Mouse (Mus musculus) liver, embryonic 14.5 days (tissue): Measurements from ENCODE around the gene Adar. TPM values are rescaled to one million over a fixed set of nuclear protein-coding genes. Genes with fewer than 3 reads are reported as not detected.

Source experiments
- ATAC-seq: fragments of 200-750 bp; cut with Nextera tagmentation; 2 replicates; pipeline ENCODE4 v1.8.0; 2017; ENCODE audit warnings: moderate number of reproducible peaks, mild to moderate bottlenecking, moderate library complexity; ENCODE audit not compliant: insufficient read depth
- DNase-seq, 3 experiments: peaks; one replicate each; pipeline ENCODE4 v3.0.0-alpha.2; 2012 to 2013; ENCODE audit warnings: low read depth in 3 of 3, low spot score in 3 of 3
- H3K27ac ChIP-seq: fragments of 300-500 bp; sonication (generic); 2 replicates; pipeline ENCODE4 v1.5.1; 2014; ENCODE audit warnings: moderate library complexity, mild to moderate bottlenecking, control low read depth, inconsistent platforms
- H3K27me3 ChIP-seq: fragments of 300-500 bp; sonication (generic); 2 replicates; pipeline ENCODE4 v1.6.1; 2014; ENCODE audit warnings: mild to moderate bottlenecking, low read length, moderate library complexity; ENCODE audit not compliant: control insufficient read depth, insufficient read depth
- H3K36me3 ChIP-seq: fragments of 300-500 bp; sonication (generic); replicated peaks from 2 replicates; pipeline ENCODE4 v1.6.1; 2014; ENCODE audit warnings: low read depth; ENCODE audit not compliant: control insufficient read depth, insufficient read depth
- H3K4me1 ChIP-seq, 2 experiments: fragments of 200-500 bp in 1 of 2; fragments of 300-500 bp in 1 of 2; sonication (generic) in 1 of 2; replicated peaks; 2 replicates each; pipeline ENCODE4 v1.6.1; 2012 to 2014; ENCODE audit warnings: antibody characterized with exemption in 1 of 2, inconsistent platforms in 1 of 2, low read length in 1 of 2; ENCODE audit not compliant: control insufficient read depth in 2 of 2, insufficient read depth in 2 of 2
- H3K4me2 ChIP-seq: fragments of 300-500 bp; sonication (generic); 2 replicates; pipeline ENCODE4 v1.6.1; 2014; ENCODE audit warnings: low read depth, mild to moderate bottlenecking, control low read depth, moderate library complexity
- H3K4me3 ChIP-seq, 2 experiments: fragments of 200-500 bp in 1 of 2; fragments of 300-500 bp in 1 of 2; sonication (generic) in 1 of 2; 2 replicates each; pipeline ENCODE4 v1.5.1; 2012 to 2014; ENCODE audit warnings: low read depth in 2 of 2, low read length in 2 of 2, mild to moderate bottlenecking in 2 of 2, control low read depth in 1 of 2, inconsistent platforms in 1 of 2, moderate library complexity in 1 of 2; ENCODE audit not compliant: insufficient read depth in 1 of 2
- H3K9ac ChIP-seq: fragments of 300-500 bp; sonication (generic); replicated peaks from 2 replicates; pipeline ENCODE4 v1.6.1; 2014; ENCODE audit warnings: mild to moderate bottlenecking, control low read depth, moderate library complexity
- H3K9me3 ChIP-seq: fragments of 300-500 bp; sonication (generic); 2 replicates; pipeline ENCODE4 v1.6.1; 2016; ENCODE audit warnings: low read length, mixed read lengths; ENCODE audit not compliant: control insufficient read depth
- CTCF ChIP-seq: IDR thresholded peaks from 2 replicates; pipeline ENCODE4 v1.5.1; 2016; ENCODE audit warnings: antibody characterized with exemption, low read depth, control low read depth
- EP300 ChIP-seq: IDR thresholded peaks from 2 replicates; pipeline ENCODE4 v1.6.1; 2016; ENCODE audit warnings: antibody characterized with exemption, low read depth
- WGBS: fragments of 180-500 bp; shearing (Covaris S2); extraction: QIAGEN DNeasy Blood & Tissue Kit; methylation state at CpG from one replicate; pipeline ENCODE4 v1.1.7; 2014; ENCODE audit not compliant: insufficient replicate concordance; 5-methylcytosine and 5-hydroxymethylcytosine counted together
- polyA plus RNA-seq, 2 experiments: library from polyadenylated mRNA; depleted of rRNA in 1 of 2; stranded (reverse) in 1 of 2; unstranded in 1 of 2; fragments of >200 nt; fragmentation: Nextera tagmentation in 1 of 2; extraction: Ambion mirVana in 1 of 2; gene quantifications; 2 replicates each; pipeline versions ENCODE4 v1.2.1 to v1.2.3; 2012 to 2014

Adar gene
- polyA plus RNA-seq, 2 experiments = 6.4 to 7.9 TPM

DNA sequence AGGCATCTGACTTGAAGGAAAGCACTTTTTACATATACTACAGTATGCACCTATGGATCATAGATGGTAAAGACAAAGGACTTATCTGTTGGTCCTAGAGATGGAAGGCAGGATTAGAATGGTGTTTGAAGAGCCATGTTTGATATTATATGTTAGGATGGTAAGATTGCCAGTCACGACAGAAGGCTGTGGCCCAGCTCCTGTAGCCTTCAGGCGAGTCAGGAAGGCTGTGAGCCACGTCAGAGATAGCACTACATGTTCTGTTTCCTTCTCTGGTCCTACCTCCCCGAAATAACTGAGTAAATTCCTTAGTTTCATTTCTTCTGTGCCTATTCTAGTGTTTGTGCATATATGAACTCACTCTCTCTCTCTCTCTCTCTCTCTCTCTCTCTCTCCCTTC is 17.3 kb downstream of the Adar start:
- Histone ChIP-seq H3K36me3 (no peaks in the 10 kb centered on the region; the same call in 1 of the 2 replicates), H3K9me3 (no peaks in the 10 kb centered on the region), H3K27ac (no peak overlapping the region), H3K9ac (peak overlapping the region; percentile 92), H3K27me3 (no peaks in the 10 kb centered on the region), H3K4me1 (peaks cover 10 to 18% of the 10 kb centered on the region in 2 experiments), H3K4me3 (peak overlapping the region; percentile 86 to 88; a peak in 3 of 4 replicates), H3K4me2 (peak overlapping the region; percentile 95)
- WGBS = 47% methylated on average over 4 of the region's 4 CpGs
- ATAC-seq (no peak), DNase-seq (no peak)
- TF ChIP-seq CTCF (no peak), EP300 (no peak)

DNA sequence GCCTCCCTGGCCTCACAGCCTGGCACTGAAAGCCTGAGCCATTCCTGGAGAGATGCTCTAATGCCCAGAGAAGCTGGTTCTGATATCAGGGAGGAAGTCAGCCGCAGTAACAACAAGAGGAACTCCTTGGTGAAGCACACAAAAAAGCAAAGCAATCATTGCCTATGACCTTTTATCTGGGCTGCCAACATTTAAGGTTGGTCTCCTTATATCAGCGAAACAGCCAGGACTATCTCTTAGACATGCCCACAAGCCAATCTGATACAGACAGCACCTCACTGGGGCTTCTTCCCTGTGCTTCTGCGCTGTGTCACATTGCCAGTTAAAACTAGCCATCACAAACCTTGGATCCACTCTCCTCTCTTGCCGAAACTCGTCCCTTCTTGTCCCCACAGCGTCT is 23.7 kb downstream of the Adar start:
- Histone ChIP-seq H3K4me1 (no peaks in the 10 kb centered on the region), H3K36me3 (peaks cover 28% of the 10 kb centered on the region), H3K9ac (no peak overlapping the region), H3K4me3 (no peak overlapping the region), H3K27ac (no peak overlapping the region), H3K27me3 (no peaks in the 10 kb centered on the region), H3K4me2 (no peak overlapping the region), H3K9me3 (no peaks in the 10 kb centered on the region)
- TF ChIP-seq CTCF (no peak), EP300 (no peak)
- 73% methylated on average over 6 of the region's 6 CpGs for WGBS
- DNase-seq (no peak), ATAC-seq (no peak)

DNA sequence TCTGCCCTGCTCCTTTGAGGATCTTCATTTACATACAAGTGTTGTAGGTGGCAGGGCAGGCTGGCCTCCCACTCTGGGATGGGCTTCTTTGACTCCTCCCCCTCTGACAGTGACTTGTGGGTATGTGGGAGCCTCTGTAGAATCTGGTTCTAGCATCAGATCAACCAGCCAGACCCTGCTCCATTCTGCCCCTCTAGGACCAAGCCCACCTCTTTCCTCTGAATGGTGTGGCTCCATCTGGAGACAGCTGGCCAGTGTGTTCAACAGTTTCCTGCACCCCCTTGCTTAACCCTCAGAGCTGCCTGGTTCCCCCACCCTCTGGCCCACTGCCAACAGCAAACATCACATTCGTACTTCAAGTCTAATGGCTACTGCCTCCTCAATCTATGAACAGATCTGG is 37.5 kb downstream of the Adar start:
- Histone ChIP-seq H3K27me3 (no peaks in the 10 kb centered on the region), H3K4me1 (no peaks in the 10 kb centered on the region), H3K9me3 (no peaks in the 10 kb centered on the region), H3K36me3 (no peaks in the 10 kb centered on the region; the same call in none of the 2 replicates), H3K9ac (no peak overlapping the region), H3K27ac (no peak overlapping the region), H3K4me3 (no peak overlapping the region), H3K4me2 (no peak overlapping the region)
- no peak for ATAC-seq
- 45% methylated on average over 1 of the region's 1 CpGs for WGBS
- TF ChIP-seq CTCF = no peak
- no peak for TF ChIP-seq EP300
- no peak for DNase-seq

DNA sequence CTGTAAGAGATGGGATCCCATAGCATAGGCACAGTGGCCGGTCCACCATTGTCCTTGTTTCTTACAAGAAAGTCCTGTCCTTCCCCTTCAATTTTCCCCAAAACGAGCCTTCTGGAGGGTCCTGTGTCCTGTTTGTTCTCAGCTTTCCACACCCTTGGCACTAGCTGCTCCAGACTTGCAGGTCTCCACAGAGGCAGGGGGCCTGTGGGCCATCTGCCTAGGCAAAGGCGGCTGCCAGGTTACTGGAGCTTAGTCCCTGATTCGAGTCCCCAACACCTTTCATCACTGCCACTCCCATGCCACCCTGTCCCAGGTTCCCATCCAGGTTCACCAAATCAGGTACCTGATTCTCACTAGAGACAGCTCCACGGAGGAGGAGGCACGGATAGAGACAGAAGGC is 40.5 kb downstream of the Adar start:
- DNase-seq (no peak), ATAC-seq (no peak)
- Histone ChIP-seq H3K27me3 (no peaks in the 10 kb centered on the region), H3K4me1 (no peaks in the 10 kb centered on the region), H3K4me2 (no peak overlapping the region), H3K27ac (no peak overlapping the region), H3K9ac (no peak overlapping the region), H3K36me3 (no peaks in the 10 kb centered on the region; the same call in none of the 2 replicates), H3K4me3 (no peak overlapping the region), H3K9me3 (no peaks in the 10 kb centered on the region)
- 52% methylated on average over 6 of the region's 6 CpGs for WGBS
- TF ChIP-seq EP300 (no peak), CTCF (no peak)

DNA sequence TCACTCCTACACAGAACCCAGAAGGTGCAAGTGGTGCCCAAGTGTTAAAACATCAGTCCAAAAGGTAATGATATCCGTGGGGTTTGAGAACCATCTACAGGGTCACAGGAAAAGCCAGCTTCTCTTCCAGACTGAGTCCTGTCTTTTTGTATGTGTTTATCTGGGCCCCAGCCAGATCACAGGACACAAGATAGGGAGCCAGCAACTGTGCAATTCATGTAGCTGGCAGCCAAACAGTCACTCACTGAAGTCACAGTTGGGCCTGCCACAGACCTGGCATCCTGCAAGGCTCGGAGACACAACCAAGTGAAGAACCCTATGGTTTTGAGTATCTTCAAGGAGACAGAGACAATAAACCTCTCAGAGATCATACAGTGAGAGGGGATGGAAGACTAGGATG is 43.0 kb downstream of the Adar start:
- no peak for TF ChIP-seq EP300
- no peak for TF ChIP-seq CTCF
- H3K4me3 ChIP-seq = no peak overlapping the region
- H3K9me3 ChIP-seq = no peaks in the 10 kb centered on the region
- WGBS = 40% methylated on average over 2 of the region's 2 CpGs
- H3K9ac ChIP-seq = no peak overlapping the region
- H3K36me3 ChIP-seq = no peaks in the 10 kb centered on the region
- no peak for ATAC-seq
- no peaks in the 10 kb centered on the region for H3K27me3 ChIP-seq
- no peak for DNase-seq
- H3K4me2 ChIP-seq = no peak overlapping the region
- no peak overlapping the region for H3K27ac ChIP-seq
- no peaks in the 10 kb centered on the region for H3K4me1 ChIP-seq
